Mouse (Mus musculus) left cerebral cortex, adult 18-20 months (tissue): ENCODE data around the gene Tmem184c. TPM values are rescaled to one million over a fixed set of nuclear protein-coding genes. Genes with fewer than 3 reads are reported as not detected.

Experiments used
- DNase-seq, 2 experiments: peaks; one replicate each; pipeline ENCODE4 v3.0.0; 2021 to 2022; ENCODE audit warnings: low spot score in 2 of 2, mixed read lengths in 1 of 2
- long read RNA-seq, 2 experiments: library from polyadenylated mRNA; stranded (forward); transcript quantifications; one replicate each; pipeline ENCODE4 v2.0.0; 2021
- total RNA-seq, 2 experiments: library from RNA; stranded (reverse); gene quantifications; 2 replicates each; pipeline ENCODE4 v1.2.3; 2021

Gene Tmem184c
- total RNA-seq, result 10 to 100 TPM; 60.1 to 73.0 TPM
- long read RNA-seq, experiment 1, transcript Tmem184c-201 (10 exons, 2,678 nt), result major isoform, 116 of 132 reads
- long read RNA-seq, experiment 1, partial matches to known transcripts, result 5 of 132 reads
- long read RNA-seq, experiment 1, other reads (novel, unspliced or antisense), result 11 of 132 reads
- long read RNA-seq, experiment 2, transcript Tmem184c-201 (10 exons, 2,678 nt), result major isoform, 104 of 111 reads
- long read RNA-seq, experiment 2, partial matches to known transcripts, result 1 of 111 reads
- long read RNA-seq, experiment 2, other reads (novel, unspliced or antisense), result 6 of 111 reads

- peak; percentile 98 to 100 for DNase-seq
These were observed at the start of gene Tmem184c for GRCm38 (mm10) chr8:77610374-77610969. Tmem184c (minus strand) TSS chr8:77610698.

- DNase-seq, result no peak
These were observed 49.1 kb upstream of the Tmem184c start for GRCm38 (mm10) chr8:77659534-77660080.

DNA sequence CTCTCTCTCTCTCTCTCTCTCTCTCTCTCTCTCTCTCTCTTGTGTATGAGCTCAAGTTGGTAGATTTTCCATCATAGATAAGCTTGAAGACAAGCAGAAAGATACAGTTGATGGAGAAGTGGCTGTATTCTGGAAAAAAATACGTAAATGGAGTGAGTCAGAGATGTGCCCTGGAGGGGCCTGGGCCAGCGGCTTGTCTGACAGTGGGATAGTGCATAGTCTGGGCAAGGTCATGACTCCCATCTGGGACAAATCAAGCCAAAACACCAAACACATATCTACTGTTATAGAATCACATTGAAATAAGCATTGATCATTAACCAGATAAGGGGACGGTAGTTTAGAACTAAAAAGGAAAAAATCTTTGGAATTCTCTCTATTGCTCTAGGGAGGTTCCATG is 47.9 kb upstream of the Tmem184c start:
- DNase-seq, result no peak

GRCm38 (mm10) chr8:77650646-77651190 is 40.2 kb upstream of the Tmem184c start:
- no peak for DNase-seq

DNA sequence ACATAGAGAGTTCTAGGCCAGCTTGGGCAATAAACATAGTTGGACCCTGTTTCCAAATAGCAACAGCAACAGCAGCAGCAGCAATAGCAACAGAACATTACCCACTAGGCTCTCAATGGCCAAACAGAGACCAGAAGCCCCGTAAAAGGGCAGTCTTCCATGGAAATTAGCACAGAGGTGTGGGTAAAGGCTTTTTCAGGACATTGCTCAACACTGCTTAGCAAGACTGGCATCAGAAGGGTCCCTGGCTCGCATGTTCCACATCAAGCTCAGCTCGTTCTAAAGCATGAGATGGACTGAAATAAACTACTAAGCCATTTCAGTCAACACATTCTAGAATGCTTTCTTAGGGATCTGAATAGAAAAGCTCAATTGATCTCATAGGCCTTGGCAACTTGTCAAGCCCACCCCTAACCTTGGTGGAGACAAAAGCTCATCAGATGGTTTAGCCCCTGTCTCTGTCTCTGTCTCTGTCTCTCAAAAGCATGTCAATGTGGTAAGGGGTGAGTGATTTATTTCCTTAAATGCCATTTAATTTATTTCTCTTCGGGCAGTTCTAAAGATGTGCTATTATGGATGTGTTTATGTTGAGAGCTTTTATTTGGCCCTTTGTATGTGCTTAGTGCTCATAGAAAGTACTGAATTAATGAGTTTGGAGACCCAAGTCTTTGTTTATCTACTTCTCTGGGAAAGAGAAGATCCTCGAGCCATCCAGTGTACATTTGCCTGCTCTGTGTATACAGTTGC is 29.8 kb upstream of the Tmem184c start:
- DNase-seq, result no peak

DNA sequence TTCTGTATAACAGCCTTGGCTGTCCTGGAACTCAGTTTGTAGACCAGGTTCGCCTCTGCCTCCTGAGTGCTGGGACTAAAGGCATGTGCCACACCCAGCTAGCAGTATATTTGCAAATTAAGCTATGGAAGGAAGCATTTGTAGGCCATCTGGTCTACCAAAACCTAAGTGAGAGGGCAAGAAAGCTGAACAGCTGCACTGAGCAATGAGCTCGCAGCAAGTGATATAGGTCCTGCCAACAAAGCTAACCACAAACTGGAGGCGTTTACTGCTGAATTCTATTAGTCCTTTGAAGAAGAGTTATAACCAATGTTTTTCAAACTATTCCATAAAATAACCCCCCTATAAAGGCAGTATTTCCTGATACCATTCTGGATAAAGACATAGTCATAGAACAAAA is 27.1 kb upstream of the Tmem184c start:
- DNase-seq, result no peak

GRCm38 (mm10) chr8:77634035-77634434 is 23.5 kb upstream of the Tmem184c start:
- no peak for DNase-seq

- DNase-seq, result no peak
These were observed 22.7 kb upstream of the Tmem184c start for GRCm38 (mm10) chr8:77633211-77633610.

DNA sequence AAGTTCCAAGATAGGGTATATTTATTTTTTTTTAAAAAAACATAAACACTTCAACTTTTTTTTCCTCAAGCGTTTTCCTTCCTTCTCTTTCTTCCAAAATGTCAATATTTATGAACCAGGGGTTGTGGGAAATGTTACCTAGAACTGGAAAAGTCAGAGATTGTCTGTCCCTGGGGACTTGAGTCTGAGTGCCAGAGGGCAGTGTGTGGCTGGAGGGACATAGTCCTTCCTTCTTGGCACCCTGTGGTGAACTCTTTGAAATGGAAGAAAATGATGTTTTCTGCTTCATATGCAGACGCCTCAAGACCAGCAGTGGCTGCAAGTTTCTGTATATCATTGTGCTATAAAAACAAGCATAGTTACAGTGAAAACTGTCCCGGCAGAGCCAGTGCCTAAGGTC is 20.2 kb upstream of the Tmem184c start:
- no peak for DNase-seq

- DNase-seq, result peak; percentile 84 to 87
These were observed 19.5 kb upstream of the Tmem184c start for GRCm38 (mm10) chr8:77629858-77630537.

GRCm38 (mm10) chr8:77623677-77624209 is 13.2 kb upstream of the Tmem184c start:
- no peak for DNase-seq

DNA sequence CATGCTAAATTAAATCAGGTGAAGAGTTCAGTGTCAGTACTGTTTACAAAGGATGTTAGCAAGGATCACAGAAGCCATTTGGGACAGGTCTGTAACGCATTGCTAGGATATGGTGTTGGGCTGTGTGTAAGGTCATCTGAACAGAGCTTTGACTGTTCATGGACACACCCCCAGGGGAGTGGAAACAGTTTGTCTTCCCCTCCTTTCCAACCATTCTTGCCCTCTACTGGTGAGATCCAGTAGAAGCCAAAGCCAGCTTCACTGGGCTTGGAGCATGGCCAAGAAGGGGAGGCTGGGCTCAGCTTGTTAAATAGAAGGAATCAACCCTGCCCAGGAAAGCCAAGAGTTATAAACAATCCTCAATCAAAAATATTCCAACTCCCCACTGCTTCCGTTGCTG is 7.4 kb upstream of the Tmem184c start:
- peak; percentile 5 to 9 for DNase-seq

DNA sequence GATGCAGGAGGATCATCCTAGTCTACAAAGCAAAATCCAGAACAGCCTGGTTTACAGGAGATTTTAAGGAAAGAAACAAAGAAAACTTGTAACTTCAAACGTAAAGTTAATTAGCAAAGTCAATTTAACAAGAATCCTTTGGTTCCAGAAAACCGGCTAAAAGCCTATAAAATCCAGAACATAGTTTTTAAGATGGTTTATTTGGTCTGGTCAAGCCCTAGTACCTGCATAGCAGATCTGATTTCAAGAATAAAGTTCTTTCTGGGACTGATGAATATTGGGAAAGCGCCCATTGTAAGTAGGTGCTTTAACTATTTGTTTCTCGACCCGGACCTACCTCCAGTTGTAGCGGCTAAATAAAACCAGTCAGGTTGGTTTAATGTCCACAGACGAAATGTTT is 877 bp downstream of the Tmem184c start:
- DNase-seq, result no peak

GRCm38 (mm10) chr8:77584174-77584573 is 26.3 kb downstream of the Tmem184c start:
- no peak for DNase-seq

- DNase-seq, result no peak
These were observed 32.8 kb downstream of the Tmem184c start for GRCm38 (mm10) chr8:77577674-77578073.

DNA sequence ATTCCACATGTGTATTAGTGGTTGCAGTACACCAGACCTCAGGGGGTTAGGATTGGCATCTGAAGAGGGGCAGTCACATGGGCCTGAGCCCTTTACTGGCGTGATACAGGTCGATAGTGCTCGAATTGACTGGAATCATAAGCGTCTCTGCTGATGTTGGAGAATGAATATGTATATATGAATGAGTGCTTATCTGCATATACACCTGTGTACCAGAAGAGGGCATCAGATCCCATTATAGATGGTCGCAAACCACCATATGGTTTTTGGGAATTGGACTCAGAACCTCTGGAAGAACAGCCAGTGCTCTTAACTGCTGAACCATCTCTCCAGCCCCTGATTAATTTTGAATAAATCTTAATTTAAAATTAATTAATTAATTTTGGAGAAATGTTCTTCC is 36.3 kb downstream of the Tmem184c start:
- DNase-seq, result no peak

GRCm38 (mm10) chr8:77561441-77561840 is 49.1 kb downstream of the Tmem184c start:
- DNase-seq, result no peak

DNA sequence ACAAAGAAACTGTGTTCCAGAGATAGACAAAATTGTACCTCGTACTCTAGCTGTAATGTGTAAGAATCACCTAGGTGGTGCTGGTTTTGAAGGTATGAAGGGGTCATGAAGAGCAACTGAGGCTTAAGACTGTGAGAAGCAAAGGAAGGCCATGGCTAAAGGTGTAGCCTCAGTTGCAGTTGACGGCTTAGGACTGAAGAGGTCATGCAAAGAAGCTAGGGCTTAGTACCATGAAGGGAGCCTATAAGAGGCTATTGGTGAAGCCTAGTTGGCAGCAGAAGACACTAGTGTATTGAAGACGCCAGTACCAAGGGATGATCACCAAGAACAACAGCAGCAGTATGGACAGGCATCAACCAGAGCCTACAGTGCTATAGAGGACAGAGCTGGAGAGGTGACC is 58.0 kb downstream of the Tmem184c start:
- no peak for DNase-seq

GRCm38 (mm10) chr8:77549881-77550580 is 60.5 kb downstream of the Tmem184c start:
- no peak for DNase-seq

- peak; percentile 91 to 94 for DNase-seq
These were observed 61.3 kb downstream of the Tmem184c start, which contains the start of gene Prmt9 for GRCm38 (mm10) chr8:77549121-77549706. Prmt9 (plus strand) TSS chr8:77549397.
